Mouse (Mus musculus): ENCODE results near the gene Tmem104. TPM values are rescaled to one million over a fixed set of nuclear protein-coding genes. Genes with fewer than 3 reads are reported as not detected.

The Tmem104 gene
- polyA plus RNA-seq, 1 experiment from 2014 or later, result 7.7 TPM

Small RNA genes lying within 50 kb of the gene (microRNA-seq; reads per million reads assigned to microRNA genes)
- not detected for gene Gm25837 (ENCODE audit: borderline number of aligned reads)

Other genes starting within 250 kb of the Tmem104 start
- not detected in 2 replicates for gene Cd300c, start 218.3 kb upstream of the Tmem104 start, polyA plus RNA-seq (2014; fragmentation: Nextera tagmentation; extraction: Ambion mirVana)
- gene Cd300ld, start 197.6 kb upstream of the Tmem104 start, polyA plus RNA-seq (2014; fragmentation: Nextera tagmentation; extraction: Ambion mirVana), result 0.07 and 0.15 TPM in 2 replicates
- 0.94 and 1.2 TPM in 2 replicates for gene Cd300c2, start 185.6 kb upstream of the Tmem104 start, polyA plus RNA-seq (2014; fragmentation: Nextera tagmentation; extraction: Ambion mirVana)
- not detected in 2 replicates for gene Cd300ld2, start 171.3 kb upstream of the Tmem104 start, polyA plus RNA-seq (2014; fragmentation: Nextera tagmentation; extraction: Ambion mirVana)
- not detected in 2 replicates for gene Cd300ld4, start 160.5 kb upstream of the Tmem104 start, polyA plus RNA-seq (2014; fragmentation: Nextera tagmentation; extraction: Ambion mirVana)
- not detected in 2 replicates for gene Cd300ld5, start 149.7 kb upstream of the Tmem104 start, polyA plus RNA-seq (2014; fragmentation: Nextera tagmentation; extraction: Ambion mirVana)
- not detected in 2 replicates for gene Cd300ld3, start 139.1 kb upstream of the Tmem104 start, polyA plus RNA-seq (2014; fragmentation: Nextera tagmentation; extraction: Ambion mirVana)
- not detected in 2 replicates for gene Cd300e, start 125.3 kb upstream of the Tmem104 start, polyA plus RNA-seq (2014; fragmentation: Nextera tagmentation; extraction: Ambion mirVana)
- 1.4 and 1.9 TPM in 2 replicates for gene Rab37, start 96.1 kb upstream of the Tmem104 start, polyA plus RNA-seq (2014; fragmentation: Nextera tagmentation; extraction: Ambion mirVana)
- gene Cd300lf, start 53.5 kb upstream of the Tmem104 start, polyA plus RNA-seq (2014; fragmentation: Nextera tagmentation; extraction: Ambion mirVana), result not detected in 2 replicates
- 31.3 and 36.0 TPM in 2 replicates for gene Slc9a3r1, start 24.1 kb upstream of the Tmem104 start, polyA plus RNA-seq (2014; fragmentation: Nextera tagmentation; extraction: Ambion mirVana)
- gene Nat9, start 372 bp downstream of the Tmem104 start, polyA plus RNA-seq (2014; fragmentation: Nextera tagmentation; extraction: Ambion mirVana), result 15.5 and 19.5 TPM in 2 replicates
- gene Grin2c, start 79.8 kb downstream of the Tmem104 start, polyA plus RNA-seq (2014; fragmentation: Nextera tagmentation; extraction: Ambion mirVana), result 0.04 and 0.06 TPM in 2 replicates
- 12.4 and 12.5 TPM in 2 replicates for gene Fdxr, start 89.6 kb downstream of the Tmem104 start, polyA plus RNA-seq (2014; fragmentation: Nextera tagmentation; extraction: Ambion mirVana)
- 0.14 and 0.28 TPM in 2 replicates for gene Fads6, start 110.2 kb downstream of the Tmem104 start, polyA plus RNA-seq (2014; fragmentation: Nextera tagmentation; extraction: Ambion mirVana)
- gene Otop2, start 119.7 kb downstream of the Tmem104 start, polyA plus RNA-seq (2014; fragmentation: Nextera tagmentation; extraction: Ambion mirVana), result not detected in 2 replicates
- gene Ush1g, start 134.6 kb downstream of the Tmem104 start, polyA plus RNA-seq (2014; fragmentation: Nextera tagmentation; extraction: Ambion mirVana), result not detected in 2 replicates
- gene Otop3, start 147.2 kb downstream of the Tmem104 start, polyA plus RNA-seq (2014; fragmentation: Nextera tagmentation; extraction: Ambion mirVana), result not detected in 2 replicates
- 6.9 and 7.1 TPM in 2 replicates for gene Hid1, start 180.3 kb downstream of the Tmem104 start, polyA plus RNA-seq (2014; fragmentation: Nextera tagmentation; extraction: Ambion mirVana)
- gene Cdr2l, start 194.4 kb downstream of the Tmem104 start, polyA plus RNA-seq (2014; fragmentation: Nextera tagmentation; extraction: Ambion mirVana), result 15.2 and 15.7 TPM in 2 replicates
- gene Mrpl58, start 216.3 kb downstream of the Tmem104 start, polyA plus RNA-seq (2014; fragmentation: Nextera tagmentation; extraction: Ambion mirVana), result 217 and 221 TPM in 2 replicates
- 893 and 931 TPM in 2 replicates for gene Atp5h, start 232.5 kb downstream of the Tmem104 start, polyA plus RNA-seq (2014; fragmentation: Nextera tagmentation; extraction: Ambion mirVana)
- 18.8 and 21.0 TPM in 2 replicates for gene Kctd2, start 232.6 kb downstream of the Tmem104 start, polyA plus RNA-seq (2014; fragmentation: Nextera tagmentation; extraction: Ambion mirVana)

Measured in embryonic facial prominence, embryonic 11.5 days (tissue).